In genomic region chr16:13531279-13531678, GRCm38 (mm10) we compare ENCODE assay signal across 21 mouse cellular contexts.
DNase-seq lines count a peak whose midpoint lies in the region; ATAC-seq and TF ChIP-seq lines count a peak whose summit lies in the region.
"Had no signal": no experiment of that assay in that cellular context is flagged by ENCODE, and none has a peak within 500 bp of the region (broad histone marks: within the 10 kb centered on the region; RNA-seq: fewer than 3 reads in every experiment).

No protein-coding gene starts in this region.

- no peaks in the 10 kb centered on the region; the same call in none of the 2 replicates for H3K36me3 ChIP-seq in intestine, postnatal 0 days (ENCODE audit: control insufficient read depth, insufficient read depth)
- no peaks in the 10 kb centered on the region for H3K36me3 ChIP-seq in intestine, embryonic 16.5 days (ENCODE audit: control insufficient read depth, insufficient read depth, low read length)
- H3K36me3 ChIP-seq in ES-Bruce4 (ENCODE audit: control insufficient read depth, insufficient read depth, low read length, poor library complexity, severe bottlenecking): no peaks in the 10 kb centered on the region
- H3K36me3 ChIP-seq in small intestine, adult 2 months (ENCODE audit: control insufficient read depth, insufficient read depth, low read length): no peaks in the 10 kb centered on the region
- no peaks in the 10 kb centered on the region for H3K36me3 ChIP-seq in midbrain, embryonic 16.5 days (ENCODE audit: control insufficient read depth, insufficient read depth, low read length)
- H3K36me3 ChIP-seq: embryonic facial prominence, embryonic 12.5 days; forebrain, embryonic 10.5 days; limb, embryonic 10.5 days had no signal

- no peaks in the 10 kb centered on the region for H3K27me3 ChIP-seq in intestine, postnatal 0 days (replicated peaks; ENCODE audit: control insufficient read depth, insufficient read depth, low read length)
- no peaks in the 10 kb centered on the region for H3K27me3 ChIP-seq in intestine, embryonic 16.5 days (replicated peaks; ENCODE audit: control insufficient read depth, insufficient read depth, low read length)
- H3K27me3 ChIP-seq in ES-Bruce4 (ENCODE audit: control insufficient read depth, insufficient read depth, low read length, poor library complexity, severe bottlenecking): no peaks in the 10 kb centered on the region
- H3K27me3 ChIP-seq in small intestine, adult 2 months (ENCODE audit: control insufficient read depth, insufficient read depth, low read length): no peaks in the 10 kb centered on the region
- H3K27me3 ChIP-seq in midbrain, embryonic 16.5 days (ENCODE audit: control insufficient read depth, insufficient read depth, low read depth, low read length): no peaks in the 10 kb centered on the region
- H3K27me3 ChIP-seq: embryonic facial prominence, embryonic 12.5 days had no signal

- no peak overlapping the region for H3K9ac ChIP-seq in intestine, postnatal 0 days (ENCODE audit: low read depth, low read length)
- no peak overlapping the region for H3K9ac ChIP-seq in intestine, embryonic 16.5 days (ENCODE audit: low read depth, low read length)
- no peak overlapping the region for H3K9ac ChIP-seq in ES-Bruce4 (ENCODE audit: low read depth, poor library complexity, severe bottlenecking)
- H3K9ac ChIP-seq in midbrain, embryonic 16.5 days (ENCODE audit: low read depth, low read length): no peak overlapping the region
- H3K9ac ChIP-seq: embryonic facial prominence, embryonic 12.5 days had no signal

- peak; percentile 49 for TF ChIP-seq CTCF in intestine, postnatal 0 days (IDR thresholded peaks at IDR 0.05; ENCODE audit: low read depth)
- peak; percentile 25; the same call in 1 of the 2 replicates for TF ChIP-seq CTCF in lung, adult 2 months (IDR thresholded peaks at IDR 0.05; ENCODE audit: insufficient read depth, low read length)
- TF ChIP-seq CTCF in ES-Bruce4 (IDR thresholded peaks at IDR 0.05; ENCODE audit: low read depth, low read length): peak; percentile 56
- TF ChIP-seq CTCF in small intestine, adult 2 months (IDR thresholded peaks at IDR 0.05; ENCODE audit: extremely low read depth, insufficient read length, insufficient replicate concordance, low read depth, low read length): peak; percentile 22; the same call in 1 of the 2 replicates

- DNase-seq in lung, adult 2 months: no peak
- no peak for DNase-seq in lung, postnatal 36 days
- no peak for DNase-seq in heart, postnatal 14 days
- DNase-seq: adrenal gland, postnatal 36 days; cerebellum, adult 8-10 months; gastrocnemius, postnatal 25 days; heart, postnatal 36 days; kidney, adult 9 months; layer of hippocampus, postnatal 36 days; midbrain, embryonic 14.5 days; thymus, adult 2 months had no signal

- no peak overlapping the region for H3K4me3 ChIP-seq in intestine, postnatal 0 days (ENCODE audit: low read depth, low read length)
- H3K4me3 ChIP-seq in intestine, embryonic 16.5 days (ENCODE audit: low read length): no peak overlapping the region
- no peak overlapping the region for H3K4me3 ChIP-seq in lung, adult 2 months (replicated peaks; ENCODE audit: extremely low read depth, low read depth, low read length)
- no peak overlapping the region for H3K4me3 ChIP-seq in ES-Bruce4 (ENCODE audit: low read depth, low read length)
- H3K4me3 ChIP-seq in small intestine, adult 2 months (ENCODE audit: low read depth, low read length): no peak overlapping the region
- no peak overlapping the region for H3K4me3 ChIP-seq in midbrain, embryonic 16.5 days (ENCODE audit: low read depth, low read length)
- H3K4me3 ChIP-seq: embryonic facial prominence, embryonic 12.5 days; forebrain, embryonic 10.5 days; limb, embryonic 10.5 days had no signal

- no peak for TF ChIP-seq EP300 in ES-Bruce4 (IDR thresholded peaks at IDR 0.05; ENCODE audit: insufficient read depth, low read depth, low read length)

- no peaks in the 10 kb centered on the region for H3K9me3 ChIP-seq in intestine, postnatal 0 days (ENCODE audit: control insufficient read depth)
- H3K9me3 ChIP-seq in intestine, embryonic 16.5 days (ENCODE audit: control insufficient read depth, low read length): no peaks in the 10 kb centered on the region
- no peaks in the 10 kb centered on the region for H3K9me3 ChIP-seq in ES-Bruce4 (replicated peaks; ENCODE audit: control insufficient read depth, insufficient read depth, low read length, poor library complexity, severe bottlenecking)
- no peaks in the 10 kb centered on the region for H3K9me3 ChIP-seq in midbrain, embryonic 16.5 days (replicated peaks; ENCODE audit: control insufficient read depth, low read length, poor library complexity, severe bottlenecking)
- H3K9me3 ChIP-seq: embryonic facial prominence, embryonic 12.5 days; forebrain, embryonic 10.5 days; limb, embryonic 10.5 days had no signal

- 0 out of 2 replicates have a peak, but pooled peaks have one; percentile 13 for ATAC-seq in intestine, postnatal 0 days
- ATAC-seq in intestine, embryonic 16.5 days: no peak
- ATAC-seq in midbrain, embryonic 16.5 days: no peak
- ATAC-seq: activated CD4-positive, CD25-positive, alpha-beta regulatory T cell, adult 4 months; hindbrain, embryonic 16.5 days had no signal

- intact Hi-C loops in heart, postnatal 14 days (cut with DNase I): loop anchor here (5.0 to 10.0 kb wide), 4 partner anchors 51 to 416 kb away; partner anchors contain the start of gene Pla2g10

- H3K4me2 ChIP-seq in intestine, postnatal 0 days (replicated peaks; ENCODE audit: low read depth): no peak overlapping the region
- no peak overlapping the region for H3K4me2 ChIP-seq in intestine, embryonic 16.5 days (ENCODE audit: low read depth, low read length)
- H3K4me2 ChIP-seq in midbrain, embryonic 16.5 days (ENCODE audit: low read length): no peak overlapping the region
- H3K4me2 ChIP-seq: embryonic facial prominence, embryonic 12.5 days had no signal

- no peak overlapping the region for H3K27ac ChIP-seq in intestine, postnatal 0 days (ENCODE audit: low read depth, low read length)
- no peak overlapping the region for H3K27ac ChIP-seq in intestine, embryonic 16.5 days (ENCODE audit: low read length)
- no peak overlapping the region for H3K27ac ChIP-seq in ES-Bruce4 (ENCODE audit: insufficient read depth, low read length)
- H3K27ac ChIP-seq in small intestine, adult 2 months (ENCODE audit: insufficient read depth, low read depth, low read length): no peak overlapping the region
- no peak overlapping the region for H3K27ac ChIP-seq in midbrain, embryonic 16.5 days (ENCODE audit: low read length)
- H3K27ac ChIP-seq: embryonic facial prominence, embryonic 12.5 days; forebrain, embryonic 10.5 days; limb, embryonic 10.5 days had no signal

- no peak for TF ChIP-seq POLR2A in lung, adult 2 months (IDR thresholded peaks at IDR 0.05; ENCODE audit: borderline replicate concordance, extremely low read depth, low read depth, low read length)
- TF ChIP-seq POLR2A in ES-Bruce4 (IDR thresholded peaks at IDR 0.05; ENCODE audit: insufficient read depth, low read length): no peak
- TF ChIP-seq POLR2A in small intestine, adult 2 months (IDR thresholded peaks at IDR 0.05; ENCODE audit: low read depth, low read length): no peak

- no peaks in the 10 kb centered on the region for H3K4me1 ChIP-seq in intestine, postnatal 0 days (replicated peaks; ENCODE audit: control insufficient read depth, insufficient read depth, low read length)
- H3K4me1 ChIP-seq in intestine, embryonic 16.5 days (ENCODE audit: control insufficient read depth, insufficient read depth, low read length): no peaks in the 10 kb centered on the region
- H3K4me1 ChIP-seq in lung, adult 2 months (ENCODE audit: control insufficient read depth, insufficient read depth, low read length): no peaks in the 10 kb centered on the region
- H3K4me1 ChIP-seq in ES-Bruce4 (ENCODE audit: control insufficient read depth, insufficient read depth, low read length): no peaks in the 10 kb centered on the region
- H3K4me1 ChIP-seq in small intestine, adult 2 months (ENCODE audit: control insufficient read depth, insufficient read depth, insufficient read length, low read length): no peaks in the 10 kb centered on the region
- no peaks in the 10 kb centered on the region for H3K4me1 ChIP-seq in midbrain, embryonic 16.5 days (ENCODE audit: control insufficient read depth, insufficient read depth, low read length)
- H3K4me1 ChIP-seq: embryonic facial prominence, embryonic 12.5 days; forebrain, embryonic 10.5 days; limb, embryonic 10.5 days had no signal

- 92% methylated on average over 5 of the region's 5 CpGs for WGBS in intestine, postnatal 0 days
- WGBS in intestine, embryonic 16.5 days: 91% methylated on average over 5 of the region's 5 CpGs
- WGBS in lung, adult 2 months: 87% methylated on average over 5 of the region's 5 CpGs
- 89% methylated on average over 5 of the region's 5 CpGs for WGBS in small intestine, adult 2 months
- WGBS in midbrain, embryonic 16.5 days: 89% methylated on average over 5 of the region's 5 CpGs
